In the genomic region with DNA sequence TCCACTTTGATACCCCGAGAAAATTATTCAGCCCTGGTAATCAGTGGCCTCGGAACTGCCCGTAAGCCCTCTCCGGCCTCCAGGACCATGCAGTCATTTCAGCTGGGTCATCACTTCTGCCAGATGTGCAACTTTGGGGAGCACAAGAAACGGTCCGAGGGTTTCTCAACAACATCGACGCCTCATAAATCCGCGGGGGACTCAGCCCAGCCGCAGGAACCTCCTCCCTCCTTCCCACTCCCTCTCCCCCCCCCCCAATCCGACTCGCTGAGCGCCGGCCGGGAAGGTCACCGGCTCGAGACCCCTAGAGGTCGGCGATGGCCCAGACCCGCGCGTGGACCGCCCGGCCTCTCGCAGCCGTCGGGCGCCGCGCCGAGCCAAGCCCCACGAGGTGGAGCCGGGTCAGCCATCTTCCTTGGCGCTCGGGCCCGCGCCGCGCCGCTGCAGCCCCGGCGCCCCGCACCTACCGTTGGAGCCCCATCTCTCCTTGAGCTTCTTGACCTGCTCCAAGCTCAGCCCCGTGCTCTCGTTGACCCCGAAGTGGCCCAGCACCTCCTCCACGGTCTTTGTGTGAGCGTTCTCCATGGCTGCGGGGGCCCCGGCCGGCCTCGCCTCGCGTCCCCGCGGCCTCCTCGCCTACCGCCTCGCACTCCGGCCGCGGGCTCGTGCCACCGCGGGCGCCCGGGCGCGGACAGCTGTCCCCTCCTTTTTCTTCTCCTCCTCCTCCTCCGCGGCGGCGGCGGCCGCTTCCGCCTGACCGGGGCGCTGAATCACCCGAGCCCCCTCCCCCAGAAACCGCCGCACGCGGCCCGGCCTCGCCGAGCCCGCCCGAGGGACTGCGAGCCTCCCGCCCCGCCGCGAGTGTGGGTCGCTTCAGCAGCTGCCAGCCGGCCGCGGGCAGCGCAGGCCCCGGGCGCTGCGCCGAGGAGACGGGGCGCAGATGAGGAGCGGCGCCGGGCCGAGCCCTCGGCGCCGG, we compare ENCODE assay signal across 8 mouse cellular contexts. TPM values are rescaled to one million over a fixed set of nuclear protein-coding genes. Genes with fewer than 3 reads are reported as not detected.
DNase-seq lines count a peak whose midpoint lies in the region; ATAC-seq lines count a peak whose summit lies in the region.

No protein-coding gene starts in this region.

- WGBS in embryonic facial prominence, embryonic 12.5 days, result under 1% methylated on average over 100 of the region's 113 CpGs
- under 1% methylated on average over 103 of the region's 113 CpGs for WGBS in heart, embryonic 14.5 days
- WGBS in neural tube, embryonic 13.5 days, result under 1% methylated on average over 109 of the region's 113 CpGs

- H3K4me2 ChIP-seq in embryonic facial prominence, embryonic 12.5 days (replicated peaks), result peak overlapping the region; percentile 60
- peak overlapping the region; percentile 83 for H3K4me2 ChIP-seq in heart, embryonic 14.5 days (ENCODE audit: low read length)
- peak overlapping the region; percentile 68 for H3K4me2 ChIP-seq in neural tube, embryonic 13.5 days

- H3K36me3 ChIP-seq in embryonic facial prominence, embryonic 12.5 days, result peaks cover 16% of the 10 kb centered on the region
- H3K36me3 ChIP-seq in heart, embryonic 14.5 days (ENCODE audit: control insufficient read depth, insufficient read depth, low read length), result peaks cover 42% of the 10 kb centered on the region
- H3K36me3 ChIP-seq in neural tube, embryonic 13.5 days, result peaks cover 18% of the 10 kb centered on the region; the same call in 1 of the 2 replicates

- H3K27ac ChIP-seq in embryonic facial prominence, embryonic 12.5 days, result peak overlapping the region; percentile 99
- H3K27ac ChIP-seq in heart, embryonic 14.5 days (replicated peaks in 1 of 2; ENCODE audit: control insufficient read depth in 1 of 2, insufficient read depth in 1 of 2, low read depth in 2 of 2, low read length in 2 of 2), result peak overlapping the region; percentile 97 to 100
- peak overlapping the region; percentile 100 for H3K27ac ChIP-seq in neural tube, embryonic 13.5 days (replicated peaks)

- H3K9ac ChIP-seq in embryonic facial prominence, embryonic 12.5 days, result peak overlapping the region; percentile 99
- peak overlapping the region; percentile 99 for H3K9ac ChIP-seq in heart, embryonic 14.5 days (ENCODE audit: low read length)
- H3K9ac ChIP-seq in neural tube, embryonic 13.5 days, result peak overlapping the region; percentile 99

- 0 out of 2 replicates have a peak, but pooled peaks cover 1% of the 10 kb centered on the region for H3K9me3 ChIP-seq in embryonic facial prominence, embryonic 12.5 days
- peaks cover 2% of the 10 kb centered on the region; the same call in 1 of the 2 replicates for H3K9me3 ChIP-seq in heart, embryonic 14.5 days (ENCODE audit: control insufficient read depth, low read length)
- H3K9me3 ChIP-seq in neural tube, embryonic 13.5 days, result no peaks in the 10 kb centered on the region

- peak; percentile 66 for DNase-seq in CD4-positive, CD25-positive, alpha-beta regulatory T cell, adult 2 months (ENCODE audit: low read depth, low spot score)
- peak; percentile 77 for DNase-seq in adrenal gland, postnatal 10 days
- peak; percentile 84 for DNase-seq in kidney, postnatal 10 days
- peak; percentile 45 to 61 for DNase-seq in lung, adult 18-20 months
- peak; percentile 29 to 37 for DNase-seq in thymus, postnatal 10 days (ENCODE audit: low spot score in 2 of 2)

- peaks cover 36% of the 10 kb centered on the region for H3K4me1 ChIP-seq in embryonic facial prominence, embryonic 12.5 days
- H3K4me1 ChIP-seq in heart, embryonic 14.5 days (ENCODE audit: control insufficient read depth in 2 of 2, insufficient read depth in 2 of 2, low read length in 2 of 2), result peaks cover 3 to 28% of the 10 kb centered on the region in 2 experiments; a peak in 3 of 4 replicates
- peaks cover 51% of the 10 kb centered on the region for H3K4me1 ChIP-seq in neural tube, embryonic 13.5 days (replicated peaks)

- ATAC-seq in embryonic facial prominence, embryonic 12.5 days (ENCODE audit: insufficient number of reproducible peaks, insufficient read depth, low FRiP score, low TSS enrichment), result peak; percentile 5
- peak; percentile 27 for ATAC-seq in heart, embryonic 14.5 days (ENCODE audit: insufficient number of reproducible peaks, insufficient read depth, low FRiP score, low read depth)
- ATAC-seq in neural tube, embryonic 13.5 days (ENCODE audit: low read depth), result peak; percentile 62

- H3K4me3 ChIP-seq in embryonic facial prominence, embryonic 12.5 days, result peak overlapping the region; percentile 97
- peak overlapping the region; percentile 96 to 98 for H3K4me3 ChIP-seq in heart, embryonic 14.5 days (ENCODE audit: control insufficient read depth in 1 of 2, insufficient read depth in 1 of 2, low read depth in 1 of 2, low read length in 2 of 2)
- peak overlapping the region; percentile 95 for H3K4me3 ChIP-seq in neural tube, embryonic 13.5 days

- no peaks in the 10 kb centered on the region for H3K27me3 ChIP-seq in embryonic facial prominence, embryonic 12.5 days
- H3K27me3 ChIP-seq in heart, embryonic 14.5 days (ENCODE audit: control insufficient read depth, insufficient read depth, low read length), result no peaks in the 10 kb centered on the region
- no peaks in the 10 kb centered on the region for H3K27me3 ChIP-seq in neural tube, embryonic 13.5 days

RNA-seq across cellular contexts. Expression of a gene that starts 0.6 kb away (rescaled TPM):
- total RNA-seq in adrenal gland, postnatal 10 days (2021), result 100 to 1,000 TPM; 202 to 226 TPM
- 51.3 and 51.5 TPM in 2 replicates for polyA plus RNA-seq in embryonic facial prominence, embryonic 12.5 days (2016; fragmentation: Nextera tagmentation; extraction: Ambion mirVana)
- polyA plus RNA-seq in heart, embryonic 14.5 days (2014; fragmentation: Nextera tagmentation; extraction: Ambion mirVana), result 472 and 483 TPM in 2 replicates
- 43.5 and 52.8 TPM in 2 replicates for polyA plus RNA-seq in neural tube, embryonic 13.5 days (2015; fragmentation: Nextera tagmentation; extraction: Ambion mirVana)

Comparison
In these comparisons a context has a peak if more than half of its experiments do, and no peak if none do; other contexts are left out.
1. Peak in every context shown above with its lines: DNase-seq, ATAC-seq, H3K4me3 ChIP-seq and H3K27ac ChIP-seq.
2. DNase-seq: peak in every context shown above with its lines; median percentile 84 in kidney, postnatal 10 days; 77 in adrenal gland, postnatal 10 days; 66 in CD4-positive, CD25-positive, alpha-beta regulatory T cell, adult 2 months; 53 in lung, adult 18-20 months; 33 in thymus, postnatal 10 days.
3. ATAC-seq: peak in every context shown above with its lines; median percentile 62 in neural tube, embryonic 13.5 days; 27 in heart, embryonic 14.5 days; 5 in embryonic facial prominence, embryonic 12.5 days.